Mouse (Mus musculus) heart, embryonic 16.5 days (tissue): ENCODE measurements around the gene Mbd3l2. TPM values are rescaled to one million over a fixed set of nuclear protein-coding genes. Genes with fewer than 3 reads are reported as not detected.
A peak's percentile ranks its signal among the peaks of the same experiment; 100 is the strongest.

Experiments used
- ATAC-seq: fragments of 200-750 bp; cut with Nextera tagmentation; replicated peaks from 2 replicates; pipeline ENCODE4 v1.8.0; 2017; ENCODE audit warnings: moderate number of reproducible peaks; ENCODE audit not compliant: insufficient read depth, low FRiP score; ENCODE audit errors: extremely low read depth
- H3K27ac ChIP-seq: fragments of 300-500 bp; sonication (generic); 2 replicates; pipeline ENCODE4 v1.5.1; 2014; ENCODE audit warnings: mild to moderate bottlenecking, low read length, control low read depth, moderate library complexity
- H3K27me3 ChIP-seq: fragments of 300-500 bp; sonication (generic); 2 replicates; pipeline ENCODE4 v1.6.1; 2014; ENCODE audit warnings: low read length, mixed read lengths; ENCODE audit not compliant: control insufficient read depth, insufficient read depth
- H3K36me3 ChIP-seq: fragments of 300-500 bp; sonication (generic); 2 replicates; pipeline ENCODE4 v1.6.1; 2014; ENCODE audit not compliant: control insufficient read depth, insufficient read depth
- H3K4me1 ChIP-seq: fragments of 300-500 bp; sonication (generic); 2 replicates; pipeline ENCODE4 v1.6.1; 2014; ENCODE audit warnings: low read length, mixed read lengths; ENCODE audit not compliant: control insufficient read depth, insufficient read depth
- H3K4me2 ChIP-seq: fragments of 300-500 bp; sonication (generic); 2 replicates; pipeline ENCODE4 v1.6.1; 2014; ENCODE audit warnings: low read depth, mild to moderate bottlenecking, control low read depth, low read length
- H3K4me3 ChIP-seq: fragments of 300-500 bp; sonication (generic); 2 replicates; pipeline ENCODE4 v1.5.1; 2014; ENCODE audit warnings: mild to moderate bottlenecking, control low read depth, low read length
- H3K9ac ChIP-seq: fragments of 300-500 bp; sonication (generic); 2 replicates; pipeline ENCODE4 v1.6.1; 2014; ENCODE audit warnings: low read length, control low read depth
- H3K9me3 ChIP-seq: fragments of 300-500 bp; sonication (generic); replicated peaks from 2 replicates; pipeline ENCODE4 v1.6.1; 2016; ENCODE audit warnings: low read length; ENCODE audit not compliant: control insufficient read depth
- WGBS: fragments of 180-500 bp; shearing (Covaris S2); extraction: QIAGEN DNeasy Blood & Tissue Kit; methylation state at CpG from one replicate; pipeline ENCODE4 v1.1.7; 2014; 5-methylcytosine and 5-hydroxymethylcytosine counted together
- microRNA-seq: library from miRNA; unstranded; fragments of <30 nt; microRNA quantifications from one replicate; pipeline ENCODE4, GENCODE M21; 2017
- polyA plus RNA-seq: library from polyadenylated mRNA; unstranded; fragments of >200 nt; fragmentation: Nextera tagmentation; extraction: Ambion mirVana; gene quantifications from 2 replicates; pipeline ENCODE4 v1.2.1, GENCODE M21; 2015

Mbd3l2 gene
- polyA plus RNA-seq, 1 experiment from 2014 or later, result not detected

- Histone ChIP-seq H3K36me3 (peaks cover 11% of the 10 kb centered on the region), H3K4me1 (peaks cover 4% of the 10 kb centered on the region; the same call in 1 of the 2 replicates), H3K4me3 (no peak overlapping the region), H3K9ac (no peak overlapping the region), H3K4me2 (no peak overlapping the region), H3K27me3 (no peaks in the 10 kb centered on the region), H3K9me3 (peaks cover 2% of the 10 kb centered on the region; the same call in 1 of the 2 replicates), H3K27ac (no peak overlapping the region)
- no peak for ATAC-seq
- 84% methylated on average over 3 of the region's 3 CpGs for WGBS
Observed at GRCm38 (mm10) chr9:18468005-18468404, 37.6 kb downstream of the Mbd3l2 start.

GRCm38 (mm10) chr9:18473324-18474128 is 43.1 kb downstream of the Mbd3l2 start:
- Histone ChIP-seq H3K4me2 (peak overlapping the region; percentile 90), H3K36me3 (no peaks in the 10 kb centered on the region), H3K4me3 (peak overlapping the region; percentile 83), H3K9me3 (no peaks in the 10 kb centered on the region), H3K9ac (peak overlapping the region; percentile 80), H3K27ac (peak overlapping the region; percentile 87), H3K27me3 (no peaks in the 10 kb centered on the region), H3K4me1 (peaks cover 4% of the 10 kb centered on the region; the same call in 1 of the 2 replicates)
- 4% methylated on average over 39 of the region's 39 CpGs for WGBS
- ATAC-seq, result peak; percentile 96

- WGBS, result 61% methylated on average over 3 of the region's 3 CpGs
- no peak within 1 kb of the TSS for H3K27ac ChIP-seq
- no peak for ATAC-seq
Observed at GRCm38 (mm10) chr9:18478168-18478567, 47.7 kb downstream of the Mbd3l2 start, which contains the start of the genes Zfp558 and Mbd3l1. Gene Zfp558 (minus strand): TSS chr9:18478268. Gene Mbd3l1 (plus strand): TSS chr9:18478359.

More at GRCm38 (mm10) chr9:18478168-18478567, 47.7 kb downstream of the Mbd3l2 start, which contains the start of the genes Zfp558 and Mbd3l1:
- Histone ChIP-seq H3K4me2 (no peak within 1 kb of the TSS), H3K4me3 (no peak within 1 kb of the TSS), H3K4me1 (no peaks in the 10 kb centered on the region), H3K36me3 (no peaks in the 10 kb centered on the region), H3K9ac (no peak within 1 kb of the TSS), H3K9me3 (no peaks in the 10 kb centered on the region), H3K27me3 (no peaks in the 10 kb centered on the region)

Small RNAs within 50 kb of the gene (microRNA-seq; reads per million reads assigned to microRNA genes)
- gene Gm22854, result not detected

Other genes with a start within 250 kb of the Mbd3l2 start
- 78.2 and 80.0 TPM in 2 replicates for gene Chordc1, start 138.5 kb upstream of the Mbd3l2 start, polyA plus RNA-seq
- gene Naalad2, start 27.7 kb upstream of the Mbd3l2 start, polyA plus RNA-seq, result 6.2 and 6.5 TPM in 2 replicates
- gene Ubtfl1, start 26.2 kb upstream of the Mbd3l2 start, polyA plus RNA-seq, result not detected in 2 replicates
- 3.0 and 3.6 TPM in 2 replicates for gene Zfp558, start 47.6 kb downstream of the Mbd3l2 start, polyA plus RNA-seq
- not detected in 2 replicates for gene Mbd3l1, start 47.7 kb downstream of the Mbd3l2 start, polyA plus RNA-seq
- 1.5 and 1.9 TPM in 2 replicates for gene Muc16, start 243.9 kb downstream of the Mbd3l2 start, polyA plus RNA-seq